Mouse (Mus musculus): ENCODE results near the gene Ifit2.

- no peak for TF ChIP-seq CTCF (IDR thresholded peaks at IDR 0.05; ENCODE audit: control insufficient read depth, insufficient read depth, insufficient replicate concordance, low read depth, low read length)
- TF ChIP-seq POLR2A (IDR thresholded peaks at IDR 0.05; ENCODE audit: control insufficient read depth, low read depth, low read length) = no peak
These were observed 43.0 kb downstream of the Ifit2 start for GRCm38 (mm10) chr19:34593456-34593855.
